Mouse (Mus musculus) neural tube, embryonic 10.5 days (tissue): ENCODE measurements around the gene Slc28a2.
"Not testable (repeated sequence)": the region's sequence is repeated elsewhere in the genome, so short reads cannot be mapped to it uniquely, and the experiment has no call there.

Experiments used
- DNase-seq: peaks from one replicate; pipeline ENCODE4 v3.0.0-alpha.2; 2017; ENCODE audit warnings: low spot score; ENCODE audit errors: extremely low spot score

The Slc28a2 gene

GRCm38 (mm10) chr2:122426200-122426599 is at the start of gene Slc28a2:
Gene Slc28a2 (plus strand): TSS chr2:122426477.
- DNase-seq = not testable (repeated sequence)

- peak; percentile 99 for DNase-seq
Measured at GRCm38 (mm10) chr2:122377215-122377674, 49.0 kb upstream of the Slc28a2 start.

GRCm38 (mm10) chr2:122377751-122378246 is 48.5 kb upstream of the Slc28a2 start:
- peak; percentile 88 for DNase-seq

- DNase-seq = peak; percentile 38
Measured at GRCm38 (mm10) chr2:122378421-122379291, 47.6 kb upstream of the Slc28a2 start.

GRCm38 (mm10) chr2:122379292-122379650 is 47.0 kb upstream of the Slc28a2 start:
- DNase-seq = no peak

GRCm38 (mm10) chr2:122380768-122381311 is 45.4 kb upstream of the Slc28a2 start:
- DNase-seq = peak; percentile 63

- DNase-seq = no peak
Measured at GRCm38 (mm10) chr2:122381329-122382103, 44.8 kb upstream of the Slc28a2 start.

- no peak for DNase-seq
Measured at GRCm38 (mm10) chr2:122382121-122382520, 44.2 kb upstream of the Slc28a2 start.

GRCm38 (mm10) chr2:122385095-122385494 is 41.2 kb upstream of the Slc28a2 start:
- DNase-seq = no peak

- DNase-seq = not testable (repeated sequence)
Measured at GRCm38 (mm10) chr2:122387135-122387534, 39.1 kb upstream of the Slc28a2 start.

GRCm38 (mm10) chr2:122396150-122396549 is 30.1 kb upstream of the Slc28a2 start:
- DNase-seq = no peak

- DNase-seq = no peak
Measured at GRCm38 (mm10) chr2:122407607-122408006, 18.7 kb upstream of the Slc28a2 start.

GRCm38 (mm10) chr2:122408928-122409327 is 17.3 kb upstream of the Slc28a2 start:
- no peak for DNase-seq

GRCm38 (mm10) chr2:122426645-122427044 is 368 bp downstream of the Slc28a2 start:
- DNase-seq = not testable (repeated sequence)

GRCm38 (mm10) chr2:122438706-122439482 is 12.6 kb downstream of the Slc28a2 start:
- DNase-seq = not testable (repeated sequence)

- not testable (repeated sequence) for DNase-seq
Measured at GRCm38 (mm10) chr2:122440521-122440920, 14.2 kb downstream of the Slc28a2 start.

GRCm38 (mm10) chr2:122441000-122441933 is 15.0 kb downstream of the Slc28a2 start:
- DNase-seq = no peak

- DNase-seq = no peak
Measured at GRCm38 (mm10) chr2:122450351-122450750, 24.1 kb downstream of the Slc28a2 start.

GRCm38 (mm10) chr2:122452426-122452825 is 26.1 kb downstream of the Slc28a2 start:
- DNase-seq = no peak

- DNase-seq = no peak
Measured at GRCm38 (mm10) chr2:122466901-122467300, 40.6 kb downstream of the Slc28a2 start.
